Mouse (Mus musculus) small intestine, adult 2 months (tissue): ENCODE measurements at regions not wholly inside any gene's neighbourhood (a gene's known extent, or its start where the extent isn't known, plus 50 kb on each side); places are given as distances from the start of the nearest gene placed in this dataset.

ENCODE experiments used
- CTCF ChIP-seq: fragments of 200-500 bp; IDR thresholded peaks from 2 replicates; pipeline ENCODE4 v1.5.1; 2012; ENCODE audit warnings: low read depth, mild to moderate bottlenecking, control low read depth, inconsistent platforms, low read length, moderate library complexity, mixed read lengths; ENCODE audit not compliant: insufficient replicate concordance, insufficient read length; ENCODE audit errors: extremely low read depth
- POLR2A ChIP-seq: fragments of 200-500 bp; IDR thresholded peaks from 2 replicates; pipeline ENCODE4 v1.6.1; 2012; ENCODE audit warnings: low read depth, mild to moderate bottlenecking, control low read depth, inconsistent platforms, low read length, moderate library complexity

- TF ChIP-seq POLR2A (no peak), CTCF (no peak)
These were observed 233.8 kb downstream of the Clic5 start for GRCm38 (mm10) chr17:44422161-44422560.
